Mouse (Mus musculus): ENCODE data around the gene Gng7. TPM values are rescaled to one million over a fixed set of nuclear protein-coding genes. Genes with fewer than 3 reads are reported as not detected.
A peak's percentile ranks its signal among the peaks of the same experiment; 100 is the strongest.
"Not testable (repeated sequence)": the region's sequence is repeated elsewhere in the genome, so short reads cannot be mapped to it uniquely, and the experiment has no call there.

Gng7 gene
- 1.4 TPM in 2 replicates for polyA plus RNA-seq (2015; fragmentation: Nextera tagmentation; extraction: Ambion mirVana)

- Histone ChIP-seq H3K4me2 (peak within 1 kb of the TSS; percentile 61), H3K9me3 (no peaks in the 10 kb centered on the region), H3K4me1 (peaks cover 5% of the 10 kb centered on the region), H3K4me3 (peak within 1 kb of the TSS; percentile 35), H3K27me3 (replicated peaks) (peaks cover 24% of the 10 kb centered on the region; the same call in 1 of the 2 replicates), H3K36me3 (no peaks in the 10 kb centered on the region), H3K27ac (replicated peaks) (no peak within 1 kb of the TSS), H3K9ac (peak within 1 kb of the TSS; percentile 61)
- 11% methylated on average over 31 of the region's 31 CpGs for WGBS
- peak; percentile 80 for ATAC-seq (ENCODE audit: extremely low read depth, insufficient number of reproducible peaks, low FRiP score, low TSS enrichment)
Measured at GRCm38 (mm10) chr10:81014393-81015384, at the start of gene Gng7. Gng7 (minus strand) TSS chr10:81014945.

GRCm38 (mm10) chr10:81064519-81064918, 49.8 kb upstream of the Gng7 start:
- not testable (repeated sequence) for H3K4me3 ChIP-seq; H3K36me3 ChIP-seq; H3K27ac ChIP-seq (replicated peaks); H3K4me2 ChIP-seq; H3K9me3 ChIP-seq; H3K27me3 ChIP-seq (replicated peaks); H3K4me1 ChIP-seq; H3K9ac ChIP-seq; ATAC-seq (ENCODE audit: extremely low read depth, insufficient number of reproducible peaks, low FRiP score, low TSS enrichment)
- 77% methylated on average over 8 of the region's 8 CpGs for WGBS

DNA sequence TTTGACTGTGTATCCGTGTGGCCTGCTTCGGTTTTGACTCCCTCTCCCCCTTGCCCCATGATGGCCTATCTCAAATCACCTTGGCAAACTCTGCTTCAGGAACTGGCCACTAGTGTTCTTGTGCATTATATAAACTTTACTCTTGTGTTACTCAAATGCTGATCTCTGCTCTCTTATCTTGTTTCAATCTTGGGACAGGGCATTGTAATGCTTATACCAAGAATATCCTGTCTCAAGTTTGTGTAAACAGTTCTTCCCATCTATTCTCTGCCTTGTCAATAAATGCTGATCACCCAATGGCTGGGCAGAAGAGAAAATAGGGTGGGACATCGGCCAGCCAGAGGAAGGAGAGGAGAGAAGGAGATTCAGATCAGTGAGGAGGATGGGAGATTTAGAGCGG, 48.0 kb upstream of the Gng7 start:
- ATAC-seq (ENCODE audit: extremely low read depth, insufficient number of reproducible peaks, low FRiP score, low TSS enrichment): no peak
- Histone ChIP-seq H3K27me3 (replicated peaks) (no peaks in the 10 kb centered on the region), H3K9ac (no peak overlapping the region), H3K4me2 (no peak overlapping the region), H3K4me3 (no peak overlapping the region), H3K9me3 (no peaks in the 10 kb centered on the region), H3K36me3 (no peaks in the 10 kb centered on the region), H3K27ac (replicated peaks) (no peak overlapping the region), H3K4me1 (peaks cover 20% of the 10 kb centered on the region)
- 58% methylated on average over 4 of the region's 4 CpGs for WGBS

DNA sequence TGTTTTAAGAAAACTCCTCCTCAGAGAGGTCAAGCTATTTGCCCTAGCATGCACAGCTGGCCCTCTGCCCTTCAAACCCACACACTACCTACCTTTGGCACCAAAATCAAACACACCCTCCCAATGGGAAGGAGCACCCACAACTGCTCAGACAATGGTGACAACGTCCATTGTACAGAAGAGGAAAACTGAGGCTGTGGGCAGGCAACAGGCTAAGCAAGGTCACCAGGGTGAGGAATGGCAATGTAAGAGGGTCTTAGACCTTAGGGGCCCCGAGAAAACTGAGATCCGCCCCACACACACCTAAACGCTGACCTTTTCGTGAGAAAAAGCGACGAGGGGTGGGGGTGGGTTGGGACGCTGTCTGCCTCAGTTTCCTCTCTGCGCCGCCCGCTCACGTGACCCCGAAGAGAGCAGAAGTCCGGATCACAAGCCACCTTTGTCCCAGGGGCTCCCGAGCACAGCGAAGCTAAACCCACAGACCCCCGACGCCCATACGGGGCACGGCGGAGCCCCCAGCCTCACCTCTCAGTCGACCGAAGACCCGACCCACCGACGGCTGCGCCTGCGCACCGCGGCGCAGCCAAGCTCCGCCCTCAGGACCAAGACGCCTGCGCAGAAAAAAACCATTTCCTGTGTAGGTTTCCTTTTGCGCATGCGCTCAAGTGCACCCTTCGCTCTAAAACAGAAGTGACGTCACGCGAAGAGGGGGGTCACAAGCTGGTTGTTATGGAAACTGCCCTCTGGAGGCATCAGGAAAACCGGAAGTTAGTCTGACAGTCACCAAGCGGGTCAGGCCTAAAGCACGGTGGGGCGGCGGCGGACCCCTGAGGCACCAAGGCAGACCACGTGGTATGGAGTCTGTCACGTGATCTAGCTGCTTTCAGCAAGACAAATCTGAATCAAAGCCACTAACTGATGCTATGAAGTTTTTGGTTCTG, 45.1 kb upstream of the Gng7 start, which contains the start of gene Sgta:
TSS of gene Sgta (minus strand) at position 579 of the 941 bp plus-strand sequence.
- H3K9ac ChIP-seq: peak within 1 kb of the TSS; percentile 97
- H3K4me3 ChIP-seq: peak within 1 kb of the TSS; percentile 92
- WGBS: under 1% methylated on average over 48 of the region's 48 CpGs
- H3K4me1 ChIP-seq: peaks cover 36% of the 10 kb centered on the region
- peak within 1 kb of the TSS; percentile 61 for H3K27ac ChIP-seq (replicated peaks)
- no peaks in the 10 kb centered on the region for H3K27me3 ChIP-seq (replicated peaks)
- peaks cover 6% of the 10 kb centered on the region; the same call in 1 of the 2 replicates for H3K36me3 ChIP-seq
- H3K4me2 ChIP-seq: peak within 1 kb of the TSS; percentile 93
- no peaks in the 10 kb centered on the region for H3K9me3 ChIP-seq
- ATAC-seq (ENCODE audit: extremely low read depth, insufficient number of reproducible peaks, low FRiP score, low TSS enrichment): peak; percentile 89

- 87% methylated on average over 6 of the region's 6 CpGs for WGBS
- Histone ChIP-seq H3K9me3 (no peaks in the 10 kb centered on the region), H3K4me3 (peak overlapping the region; percentile 92), H3K27me3 (replicated peaks) (no peaks in the 10 kb centered on the region), H3K4me1 (peaks cover 39% of the 10 kb centered on the region), H3K9ac (peak overlapping the region; percentile 97), H3K27ac (replicated peaks) (no peak overlapping the region), H3K36me3 (peaks cover 6% of the 10 kb centered on the region; the same call in 1 of the 2 replicates), H3K4me2 (peak overlapping the region; percentile 93)
- ATAC-seq (ENCODE audit: extremely low read depth, insufficient number of reproducible peaks, low FRiP score, low TSS enrichment): no peak
Measured at GRCm38 (mm10) chr10:81058896-81059295, 44.2 kb upstream of the Gng7 start.

DNA sequence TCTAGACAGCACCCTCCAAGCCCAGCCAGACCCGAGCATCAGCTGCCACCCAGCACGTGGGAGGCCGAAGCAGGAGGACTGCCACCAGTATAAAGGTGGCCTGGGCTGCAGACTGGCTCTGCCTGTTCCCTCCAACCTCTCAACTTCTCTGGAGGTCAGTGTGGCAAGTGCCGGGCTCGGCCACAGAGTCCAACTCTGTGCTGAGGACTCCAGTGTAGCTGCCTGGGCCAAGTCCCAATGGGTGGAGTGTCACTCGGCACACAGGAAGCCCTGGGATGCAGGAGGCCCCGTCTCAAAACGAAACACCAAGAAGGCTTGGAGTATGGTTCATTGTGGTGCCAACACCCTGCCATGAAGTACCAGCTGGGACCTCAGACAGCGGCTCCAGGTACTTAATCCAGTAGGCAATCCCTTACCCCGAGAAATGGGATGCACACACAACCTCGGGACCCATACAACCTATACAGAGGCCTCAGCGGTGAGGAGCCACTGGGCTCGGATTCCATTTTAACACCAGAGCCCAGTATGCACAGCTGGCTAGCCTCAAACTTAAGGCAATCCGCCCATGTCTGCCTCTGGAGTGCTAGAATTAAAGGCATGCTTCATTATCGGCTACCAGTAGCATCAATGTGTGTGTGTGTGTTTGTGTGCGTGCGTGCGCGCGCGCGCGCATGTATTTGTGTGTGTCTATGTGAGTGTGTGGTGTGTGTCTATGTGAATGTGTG, 42.8 kb upstream of the Gng7 start:
- no peak overlapping the region for H3K4me2 ChIP-seq
- no peak for ATAC-seq (ENCODE audit: extremely low read depth, insufficient number of reproducible peaks, low FRiP score, low TSS enrichment)
- no peak overlapping the region; the same call in 1 of the 2 replicates for H3K4me3 ChIP-seq
- no peak overlapping the region for H3K27ac ChIP-seq (replicated peaks)
- peaks cover 10% of the 10 kb centered on the region for H3K36me3 ChIP-seq
- peak overlapping the region; percentile 97 for H3K9ac ChIP-seq
- H3K4me1 ChIP-seq: peaks cover 39% of the 10 kb centered on the region
- WGBS: 89% methylated on average over 23 of the region's 23 CpGs
- H3K27me3 ChIP-seq (replicated peaks): no peaks in the 10 kb centered on the region
- no peaks in the 10 kb centered on the region for H3K9me3 ChIP-seq

DNA sequence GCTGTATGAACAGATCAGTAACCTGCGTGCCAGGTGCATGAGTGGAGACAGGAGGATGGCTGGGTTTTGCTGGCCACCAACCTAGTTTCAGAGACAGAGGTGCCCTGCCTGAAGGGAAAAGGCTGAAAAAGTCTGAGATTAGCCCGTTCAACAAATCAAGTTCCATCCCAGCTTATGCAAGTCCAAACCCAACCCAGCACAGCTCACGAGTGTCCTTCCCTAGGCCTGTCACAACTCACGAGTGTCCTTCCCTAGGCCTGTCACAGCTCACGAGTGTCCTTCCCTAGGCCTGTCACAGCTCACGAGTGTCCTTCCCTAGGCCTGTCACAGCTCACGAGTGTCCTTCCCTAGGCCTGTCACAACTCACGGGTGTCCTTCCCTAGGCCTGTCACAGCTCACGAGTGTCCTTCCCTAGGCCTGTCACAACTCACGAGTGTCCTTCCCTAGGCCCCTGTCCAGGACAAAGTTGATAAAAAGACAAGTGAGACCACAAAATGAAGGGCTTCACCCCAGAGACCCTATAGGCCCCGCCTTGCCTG, 41.1 kb upstream of the Gng7 start:
- not testable (repeated sequence) for H3K9me3 ChIP-seq; H3K4me2 ChIP-seq; H3K9ac ChIP-seq; H3K4me3 ChIP-seq; H3K27me3 ChIP-seq (replicated peaks); ATAC-seq (ENCODE audit: extremely low read depth, insufficient number of reproducible peaks, low FRiP score, low TSS enrichment); H3K27ac ChIP-seq (replicated peaks)
- 70% methylated on average over 11 of the region's 11 CpGs for WGBS
- Histone ChIP-seq H3K4me1 (peaks cover 39% of the 10 kb centered on the region), H3K36me3 (peaks cover 27% of the 10 kb centered on the region)

DNA sequence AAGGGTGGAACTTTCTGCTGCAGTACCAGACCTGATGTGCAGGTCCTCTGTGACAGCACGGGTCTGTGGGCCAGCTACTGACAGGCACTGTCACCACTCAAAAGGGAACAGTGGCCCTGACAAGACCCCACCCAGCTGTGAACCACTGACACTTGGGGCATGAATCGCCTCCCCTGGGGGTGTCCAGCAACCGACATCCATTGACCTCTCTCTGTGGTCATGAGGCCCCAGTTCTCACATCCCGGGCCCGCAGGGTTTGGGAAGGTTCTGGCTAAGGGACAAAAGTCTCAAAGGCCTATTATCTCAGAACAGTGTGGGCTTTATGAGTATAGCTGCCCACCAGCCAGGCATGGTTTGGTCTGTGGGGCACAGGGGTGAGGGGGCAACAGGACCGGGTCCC, 40.4 kb upstream of the Gng7 start:
- ATAC-seq (ENCODE audit: extremely low read depth, insufficient number of reproducible peaks, low FRiP score, low TSS enrichment): no peak
- no peak overlapping the region for H3K4me2 ChIP-seq
- no peak overlapping the region for H3K9ac ChIP-seq
- H3K36me3 ChIP-seq: peaks cover 34% of the 10 kb centered on the region
- H3K4me1 ChIP-seq: peaks cover 39% of the 10 kb centered on the region
- no peaks in the 10 kb centered on the region for H3K27me3 ChIP-seq (replicated peaks)
- no peaks in the 10 kb centered on the region for H3K9me3 ChIP-seq
- 82% methylated on average over 6 of the region's 6 CpGs for WGBS
- no peak overlapping the region for H3K4me3 ChIP-seq
- no peak overlapping the region for H3K27ac ChIP-seq (replicated peaks)

DNA sequence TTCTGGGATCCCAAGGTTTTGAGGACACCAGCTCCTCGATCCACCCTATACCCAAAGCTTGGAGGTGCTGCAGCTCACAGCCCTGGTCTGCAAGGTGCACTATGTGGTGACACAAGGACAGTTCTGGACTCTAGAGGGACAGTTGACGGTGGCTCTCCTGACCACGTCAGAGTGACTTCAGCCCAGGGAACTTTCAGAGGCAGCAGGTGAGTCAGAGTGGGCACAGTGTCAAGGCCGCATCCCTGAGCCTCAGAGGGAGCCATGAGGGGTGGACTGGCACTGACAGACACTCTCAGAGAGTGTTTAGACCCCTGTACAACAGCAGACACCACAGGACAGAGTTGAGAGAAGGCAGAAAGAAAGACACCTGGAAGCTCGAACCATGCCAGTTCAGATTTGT, 37.8 kb upstream of the Gng7 start:
- 0 out of 2 replicates have a peak overlapping the region, but pooled peaks have one; percentile 28 for H3K9ac ChIP-seq
- no peak overlapping the region for H3K27ac ChIP-seq (replicated peaks)
- no peak for ATAC-seq (ENCODE audit: extremely low read depth, insufficient number of reproducible peaks, low FRiP score, low TSS enrichment)
- H3K4me2 ChIP-seq: no peak overlapping the region
- no peaks in the 10 kb centered on the region for H3K9me3 ChIP-seq
- H3K4me3 ChIP-seq: no peak overlapping the region
- no peaks in the 10 kb centered on the region for H3K27me3 ChIP-seq (replicated peaks)
- peaks cover 60% of the 10 kb centered on the region for H3K36me3 ChIP-seq
- H3K4me1 ChIP-seq: peaks cover 18% of the 10 kb centered on the region
- 80% methylated on average over 5 of the region's 5 CpGs for WGBS

GRCm38 (mm10) chr10:81051133-81051532, 36.4 kb upstream of the Gng7 start:
- 0 out of 2 replicates have a peak, but pooled peaks cover 4% of the 10 kb centered on the region for H3K4me1 ChIP-seq
- no peak overlapping the region for H3K4me2 ChIP-seq
- H3K27me3 ChIP-seq (replicated peaks): no peaks in the 10 kb centered on the region
- H3K9ac ChIP-seq: no peak overlapping the region
- no peak overlapping the region for H3K4me3 ChIP-seq
- WGBS: 80% methylated on average over 6 of the region's 6 CpGs
- H3K36me3 ChIP-seq: peaks cover 74% of the 10 kb centered on the region
- no peaks in the 10 kb centered on the region for H3K9me3 ChIP-seq
- ATAC-seq (ENCODE audit: extremely low read depth, insufficient number of reproducible peaks, low FRiP score, low TSS enrichment): no peak
- no peak overlapping the region for H3K27ac ChIP-seq (replicated peaks)
